Mouse (Mus musculus): Measurements from ENCODE around the gene Trabd.

GRCm38 (mm10) chr15:89118007-89118406 is 43.1 kb downstream of the Trabd start:
- TF ChIP-seq POLR2A (IDR thresholded peaks at IDR 0.05; ENCODE audit: insufficient read length, low read depth) (no peak), MYOG (IDR thresholded peaks at IDR 0.05; ENCODE audit: control insufficient read depth in 1 of 3, insufficient read depth in 1 of 3, insufficient read length in 2 of 3, low read depth in 2 of 3) (no peak), POLR2AphosphoS2 (IDR thresholded peaks at IDR 0.05; ENCODE audit: insufficient read length, low read depth) (no peak), MAX (IDR thresholded peaks at IDR 0.05; ENCODE audit: low read depth) (no peak), CEBPB (IDR thresholded peaks at IDR 0.05; ENCODE audit: insufficient read depth, poor library complexity, severe bottlenecking) (no peak), TCF12 (IDR thresholded peaks at IDR 0.05; ENCODE audit: insufficient read depth, poor library complexity, severe bottlenecking) (no peak), USF1 (IDR thresholded peaks at IDR 0.05; ENCODE audit: low read depth) (no peak)

Measured in myocyte (in vitro differentiated cells).